Mouse (Mus musculus) stomach, postnatal 0 days (tissue): ENCODE results near the gene Fgf18.

Experiments
- CTCF ChIP-seq: IDR thresholded peaks from 2 replicates; pipeline ENCODE4 v1.5.1; 2016; ENCODE audit warnings: antibody characterized with exemption, low read depth, mild to moderate bottlenecking, moderate library complexity
- EP300 ChIP-seq: optimal IDR thresholded peaks from 2 replicates; pipeline ENCODE3; 2016; ENCODE audit warnings: antibody characterized with exemption

DNA sequence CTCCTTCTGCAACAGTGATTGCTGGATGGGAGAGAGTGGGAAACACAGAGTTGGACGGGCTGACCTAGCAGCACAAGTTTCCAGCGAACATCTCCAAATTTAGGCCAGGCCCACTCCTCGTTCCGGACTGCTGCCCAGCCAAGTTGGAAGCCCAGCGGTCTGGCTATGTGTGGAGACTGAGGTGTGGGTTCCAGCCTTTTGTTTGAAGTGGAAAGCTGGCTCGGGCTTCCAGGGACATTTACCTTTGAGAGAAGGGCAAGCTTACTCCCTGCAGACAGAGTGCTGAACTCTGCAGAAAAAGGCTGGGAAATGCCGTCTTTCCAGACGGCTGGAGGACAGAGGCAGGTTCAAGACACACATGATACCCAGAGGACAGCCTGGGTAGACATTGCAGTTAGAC, 27.6 kb downstream of the Fgf18 start:
- no peak for TF ChIP-seq CTCF
- no peak for TF ChIP-seq EP300
